Mouse (Mus musculus): ENCODE results near the gene Plch2. TPM values are rescaled to one million over a fixed set of nuclear protein-coding genes. Genes with fewer than 3 reads are reported as not detected.
A peak's percentile ranks its signal among the peaks of the same experiment; 100 is the strongest.

The Plch2 gene
- polyA plus RNA-seq, 1 experiment = 0.06 TPM

GRCm38 (mm10) chr4:155094565-155094964 lies 38.0 kb upstream of the Plch2 start:
- Histone ChIP-seq H3K79me2 (ENCODE audit: control insufficient read depth, insufficient read depth) (no peaks in the 10 kb centered on the region), H3K4me2 (ENCODE audit: low read depth) (no peak overlapping the region), H3K27me3 (ENCODE audit: control insufficient read depth, insufficient read depth, insufficient read length) (no peaks in the 10 kb centered on the region), H3K36me3 (ENCODE audit: control insufficient read depth, insufficient read depth) (no peaks in the 10 kb centered on the region), H3ac (ENCODE audit: control insufficient read depth, insufficient read length) (no peak overlapping the region), H3K4me3 (no peak overlapping the region)
- TF ChIP-seq CEBPB (IDR thresholded peaks at IDR 0.05; ENCODE audit: insufficient read depth, poor library complexity, severe bottlenecking) (no peak), MYOD1 (IDR thresholded peaks at IDR 0.05; ENCODE audit: control insufficient read depth in 1 of 3, insufficient read length in 2 of 3, low read depth in 2 of 3) (peak in 1 of 3 experiments; percentile 12)

- Histone ChIP-seq H3K79me2 (ENCODE audit: control insufficient read depth, insufficient read depth) (no peaks in the 10 kb centered on the region), H3K36me3 (ENCODE audit: control insufficient read depth, insufficient read depth) (no peaks in the 10 kb centered on the region), H3ac (ENCODE audit: control insufficient read depth, insufficient read length) (no peak overlapping the region), H3K27me3 (ENCODE audit: control insufficient read depth, insufficient read depth, insufficient read length) (no peaks in the 10 kb centered on the region), H3K4me2 (ENCODE audit: low read depth) (no peak overlapping the region), H3K4me3 (no peak overlapping the region)
- no peak for TF ChIP-seq TCF12 (IDR thresholded peaks at IDR 0.05; ENCODE audit: insufficient read depth, poor library complexity, severe bottlenecking)
- TF ChIP-seq REST (IDR thresholded peaks at IDR 0.05; ENCODE audit: insufficient read depth, insufficient read length) = no peak
- TF ChIP-seq POLR2AphosphoS2 (IDR thresholded peaks at IDR 0.05; ENCODE audit: insufficient read length, low read depth) = no peak
- TF ChIP-seq MAX (IDR thresholded peaks at IDR 0.05; ENCODE audit: low read depth) = no peak
- no peak for TF ChIP-seq CEBPB (IDR thresholded peaks at IDR 0.05; ENCODE audit: insufficient read depth, poor library complexity, severe bottlenecking)
- TF ChIP-seq USF1 (IDR thresholded peaks at IDR 0.05; ENCODE audit: low read depth) = no peak
- no peak for TF ChIP-seq MYOG (IDR thresholded peaks at IDR 0.05; ENCODE audit: control insufficient read depth in 1 of 3, insufficient read depth in 1 of 3, insufficient read length in 2 of 3, low read depth in 2 of 3)
- no peak for TF ChIP-seq TCF3 (IDR thresholded peaks at IDR 0.05; ENCODE audit: insufficient read length, low read depth)
- no peak for TF ChIP-seq POLR2A (IDR thresholded peaks at IDR 0.05; ENCODE audit: insufficient read length, low read depth)
- no peak for TF ChIP-seq SRF (IDR thresholded peaks at IDR 0.05; ENCODE audit: control insufficient read depth, insufficient read length, low read depth)
- TF ChIP-seq E2F4 (IDR thresholded peaks at IDR 0.05; ENCODE audit: insufficient read depth) = no peak
- no peak for TF ChIP-seq MYOD1 (IDR thresholded peaks at IDR 0.05; ENCODE audit: control insufficient read depth in 1 of 3, insufficient read length in 2 of 3, low read depth in 2 of 3)
These were observed 37.0 kb upstream of the Plch2 start for GRCm38 (mm10) chr4:155093431-155094149.

GRCm38 (mm10) chr4:155092718-155093430 lies 36.3 kb upstream of the Plch2 start:
- no peak overlapping the region for H3K4me2 ChIP-seq (ENCODE audit: low read depth)
- TF ChIP-seq MYOD1 (IDR thresholded peaks at IDR 0.05; ENCODE audit: control insufficient read depth in 1 of 3, insufficient read length in 2 of 3, low read depth in 2 of 3) (peak in 1 of 3 experiments; percentile 62), MAX (IDR thresholded peaks at IDR 0.05; ENCODE audit: low read depth) (no peak), TCF3 (IDR thresholded peaks at IDR 0.05; ENCODE audit: insufficient read length, low read depth) (no peak), MYOG (IDR thresholded peaks at IDR 0.05; ENCODE audit: control insufficient read depth in 1 of 3, insufficient read depth in 1 of 3, insufficient read length in 2 of 3, low read depth in 2 of 3) (peak in 1 of 3 experiments; percentile 54)
- no peak overlapping the region for H3K4me3 ChIP-seq
- H3K36me3 ChIP-seq (ENCODE audit: control insufficient read depth, insufficient read depth) = no peaks in the 10 kb centered on the region
- no peak overlapping the region for H3ac ChIP-seq (ENCODE audit: control insufficient read depth, insufficient read length)
- H3K79me2 ChIP-seq (ENCODE audit: control insufficient read depth, insufficient read depth) = no peaks in the 10 kb centered on the region
- no peaks in the 10 kb centered on the region for H3K27me3 ChIP-seq (ENCODE audit: control insufficient read depth, insufficient read depth, insufficient read length)

GRCm38 (mm10) chr4:155090688-155091449 lies 34.3 kb upstream of the Plch2 start:
- H3K79me2 ChIP-seq (ENCODE audit: control insufficient read depth, insufficient read depth) = no peaks in the 10 kb centered on the region
- H3ac ChIP-seq (ENCODE audit: control insufficient read depth, insufficient read length) = no peak overlapping the region
- no peaks in the 10 kb centered on the region for H3K27me3 ChIP-seq (ENCODE audit: control insufficient read depth, insufficient read depth, insufficient read length)
- no peak overlapping the region for H3K4me3 ChIP-seq
- no peaks in the 10 kb centered on the region for H3K36me3 ChIP-seq (ENCODE audit: control insufficient read depth, insufficient read depth)
- TF ChIP-seq POLR2A (IDR thresholded peaks at IDR 0.05; ENCODE audit: insufficient read length, low read depth) = no peak
- no peak for TF ChIP-seq POLR2AphosphoS2 (IDR thresholded peaks at IDR 0.05; ENCODE audit: insufficient read length, low read depth)
- no peak for TF ChIP-seq MAX (IDR thresholded peaks at IDR 0.05; ENCODE audit: low read depth)
- TF ChIP-seq MYOG (IDR thresholded peaks at IDR 0.05; ENCODE audit: control insufficient read depth in 1 of 3, insufficient read depth in 1 of 3, insufficient read length in 2 of 3, low read depth in 2 of 3) = no peak
- TF ChIP-seq E2F4 (IDR thresholded peaks at IDR 0.05; ENCODE audit: insufficient read depth) = no peak
- no peak for TF ChIP-seq TCF12 (IDR thresholded peaks at IDR 0.05; ENCODE audit: insufficient read depth, poor library complexity, severe bottlenecking)
- no peak for TF ChIP-seq MYOD1 (IDR thresholded peaks at IDR 0.05; ENCODE audit: control insufficient read depth in 1 of 3, insufficient read length in 2 of 3, low read depth in 2 of 3)
- TF ChIP-seq CEBPB (IDR thresholded peaks at IDR 0.05; ENCODE audit: insufficient read depth, poor library complexity, severe bottlenecking) = no peak
- no peak for TF ChIP-seq TCF3 (IDR thresholded peaks at IDR 0.05; ENCODE audit: insufficient read length, low read depth)
- no peak for TF ChIP-seq SRF (IDR thresholded peaks at IDR 0.05; ENCODE audit: control insufficient read depth, insufficient read length, low read depth)
- no peak for TF ChIP-seq USF1 (IDR thresholded peaks at IDR 0.05; ENCODE audit: low read depth)
- TF ChIP-seq REST (IDR thresholded peaks at IDR 0.05; ENCODE audit: insufficient read depth, insufficient read length) = no peak
- no peak overlapping the region for H3K4me2 ChIP-seq (ENCODE audit: low read depth)
